Mouse (Mus musculus) stomach, postnatal 0 days (tissue): ENCODE measurements at regions not wholly inside any gene's neighbourhood (a gene's known extent, or its start where the extent isn't known, plus 50 kb on each side); places are given as distances from the start of the nearest gene placed in this dataset.

Experiments
- CTCF ChIP-seq: IDR thresholded peaks from 2 replicates; pipeline ENCODE4 v1.5.1; 2016; ENCODE audit warnings: antibody characterized with exemption, low read depth, mild to moderate bottlenecking, moderate library complexity
- EP300 ChIP-seq: optimal IDR thresholded peaks from 2 replicates; pipeline ENCODE3; 2016; ENCODE audit warnings: antibody characterized with exemption

DNA sequence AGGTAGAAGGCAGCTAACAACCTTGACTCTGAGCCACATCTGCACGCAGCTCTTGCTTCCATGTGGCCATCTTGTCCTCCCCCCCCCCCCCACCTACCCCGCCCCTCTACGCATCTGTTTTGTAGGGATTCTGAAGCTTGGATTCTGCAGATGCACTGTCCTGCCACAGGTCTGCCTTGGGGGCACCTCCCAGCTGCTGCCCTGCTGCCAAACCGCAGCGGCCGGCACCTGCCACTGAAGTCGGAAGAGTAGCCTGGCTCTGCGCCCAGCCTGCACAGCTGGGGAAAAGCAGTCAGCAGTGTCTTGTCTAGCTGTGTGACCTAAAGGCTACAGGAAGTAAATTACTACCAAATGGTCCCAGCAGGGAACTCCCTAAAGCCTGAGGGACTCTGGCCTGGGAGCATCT lies 119.3 kb downstream of the Ddx1 start:
- no peak for TF ChIP-seq EP300
- no peak for TF ChIP-seq CTCF
